Mouse (Mus musculus): ENCODE results near the gene Rps27a. TPM values are rescaled to one million over a fixed set of nuclear protein-coding genes. Genes with fewer than 3 reads are reported as not detected.
A peak's percentile ranks its signal among the peaks of the same experiment; 100 is the strongest.

Gene Rps27a
- total and polyA plus RNA-seq, 2 experiments: 58.8 to 521 TPM

DNA sequence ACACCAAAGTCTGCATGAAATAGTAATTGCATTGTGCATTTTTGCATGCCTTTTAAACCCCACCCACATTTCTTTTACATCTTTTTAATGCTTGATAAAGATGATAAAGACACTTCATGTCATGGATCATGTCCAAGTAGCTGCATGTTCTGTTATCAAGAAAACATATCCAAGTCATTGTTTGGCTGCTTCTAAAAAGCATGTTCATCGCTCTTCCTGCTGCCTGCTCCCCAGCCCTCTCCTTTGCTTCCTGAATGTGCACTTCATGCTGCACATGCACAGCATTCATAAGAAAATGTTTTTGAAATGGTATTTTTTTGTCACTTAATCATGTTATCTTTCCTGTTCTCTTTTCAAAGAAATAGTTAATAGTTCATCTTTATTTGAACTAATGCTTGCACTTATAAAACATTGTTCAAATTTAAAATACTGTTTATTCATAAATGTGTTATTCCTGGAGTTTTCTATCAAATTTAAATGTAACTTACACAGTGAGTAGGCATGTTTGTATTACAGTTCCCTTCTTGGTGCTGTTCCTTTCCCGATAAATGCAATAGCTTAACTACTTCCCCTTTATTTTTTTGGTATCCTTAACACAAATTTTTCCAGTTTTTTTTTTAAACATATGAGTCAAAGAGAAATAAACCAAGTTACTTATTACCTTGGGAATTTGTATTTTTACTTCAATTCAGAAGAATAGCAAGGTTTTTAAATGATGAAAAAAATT, 42.8 kb downstream of the Rps27a start:
- no peak for TF ChIP-seq POLR2A (IDR thresholded peaks at IDR 0.05; ENCODE audit: extremely low read depth, insufficient read depth, low read length)
- no peak for TF ChIP-seq CTCF (IDR thresholded peaks at IDR 0.05; ENCODE audit: low read depth, low read length)
- no peaks in the 10 kb centered on the region for H3K27me3 ChIP-seq (ENCODE audit: control insufficient read depth, insufficient read depth, low read length)
- H3K27ac ChIP-seq (replicated peaks; ENCODE audit: insufficient read depth, low read depth, low read length): no peak overlapping the region
- no peak for DNase-seq (ENCODE audit: extremely low read depth, low read depth, low spot score)
- no peaks in the 10 kb centered on the region for H3K4me1 ChIP-seq (ENCODE audit: control insufficient read depth, insufficient read depth, low read length)
- H3K36me3 ChIP-seq (ENCODE audit: control insufficient read depth, insufficient read depth, low read length): no peaks in the 10 kb centered on the region
- no peaks in the 10 kb centered on the region for H3K79me2 ChIP-seq (ENCODE audit: control insufficient read depth, insufficient read depth, low read length)
- WGBS: 89% methylated on average over 2 of the region's 2 CpGs
- no peak overlapping the region for H3K9ac ChIP-seq (ENCODE audit: low read depth, low read length)
- H3K4me3 ChIP-seq (ENCODE audit: insufficient read depth, low read depth, low read length): no peak overlapping the region

DNA sequence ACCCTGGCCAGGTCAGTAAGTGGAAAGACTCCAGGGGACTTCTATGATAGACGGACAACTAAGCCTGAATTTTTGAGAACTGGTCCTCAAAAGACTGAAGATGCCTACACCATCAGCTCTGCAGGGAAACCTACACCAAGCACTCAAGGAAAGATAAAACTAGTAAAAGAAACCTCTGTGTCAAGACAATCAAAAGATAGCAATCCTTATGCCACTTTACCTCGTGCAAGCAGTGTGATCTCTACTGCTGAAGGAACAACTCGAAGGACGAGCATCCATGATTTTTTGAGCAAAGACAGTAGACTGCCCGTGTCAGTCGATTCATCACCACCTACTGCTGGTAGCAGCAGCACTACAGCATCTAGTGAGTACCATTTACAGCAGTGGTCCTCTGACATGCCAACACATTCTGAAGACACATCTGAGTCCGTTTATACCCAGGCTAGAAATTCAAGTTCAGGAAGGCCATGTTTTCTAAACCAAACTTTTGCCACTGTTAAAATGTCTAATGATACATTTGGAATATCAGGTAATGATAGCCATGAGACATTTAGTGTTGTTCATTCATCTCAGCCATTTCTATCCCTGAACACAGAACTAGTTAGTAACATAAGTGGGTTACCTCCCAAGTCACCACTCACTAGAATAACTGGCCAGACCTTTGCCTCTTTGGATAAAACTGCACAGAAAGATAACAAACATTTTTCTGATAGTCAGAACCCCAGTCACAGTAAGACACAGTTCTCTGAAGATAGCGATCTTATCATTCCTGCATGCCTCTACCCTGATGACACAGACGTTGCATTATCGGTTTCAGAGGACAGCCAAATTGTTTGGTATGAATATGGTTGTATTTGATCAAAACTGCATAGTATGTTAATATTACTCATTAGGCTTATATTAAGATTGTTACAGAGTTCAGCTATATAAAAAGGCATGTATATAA, 43.7 kb downstream of the Rps27a start:
- Histone ChIP-seq H3K4me1 (ENCODE audit: control insufficient read depth, insufficient read depth, low read length) (no peaks in the 10 kb centered on the region), H3K27ac (replicated peaks; ENCODE audit: insufficient read depth, low read depth, low read length) (no peak overlapping the region), H3K9ac (ENCODE audit: low read depth, low read length) (no peak overlapping the region), H3K4me3 (ENCODE audit: insufficient read depth, low read depth, low read length) (no peak overlapping the region), H3K36me3 (ENCODE audit: control insufficient read depth, insufficient read depth, low read length) (no peaks in the 10 kb centered on the region), H3K79me2 (ENCODE audit: control insufficient read depth, insufficient read depth, low read length) (no peaks in the 10 kb centered on the region), H3K27me3 (ENCODE audit: control insufficient read depth, insufficient read depth, low read length) (no peaks in the 10 kb centered on the region)
- no peak for TF ChIP-seq POLR2A (IDR thresholded peaks at IDR 0.05; ENCODE audit: extremely low read depth, insufficient read depth, low read length)
- no peak for TF ChIP-seq CTCF (IDR thresholded peaks at IDR 0.05; ENCODE audit: low read depth, low read length)
- 90% methylated on average over 10 of the region's 10 CpGs for WGBS
- no peak for DNase-seq (ENCODE audit: extremely low read depth, low read depth, low spot score)

DNA sequence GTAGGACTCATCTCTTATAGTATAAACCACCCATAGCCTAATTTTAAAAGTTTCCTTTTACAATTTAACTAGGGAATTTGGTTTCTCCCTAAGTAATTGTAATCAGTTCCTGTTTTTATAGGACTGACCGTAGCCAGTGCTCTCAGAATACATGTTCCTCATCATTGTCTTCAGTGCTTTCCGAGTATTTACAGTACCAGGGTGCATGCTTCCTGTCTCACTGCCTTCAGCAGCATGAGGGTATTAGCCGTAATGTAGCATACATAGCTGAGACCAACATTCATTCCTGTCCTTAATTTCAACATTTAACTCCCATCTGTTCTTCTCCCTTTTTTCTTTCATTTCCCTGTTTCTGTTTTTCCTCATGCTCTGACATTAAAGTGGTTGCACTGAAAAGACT, 50.9 kb downstream of the Rps27a start:
- peak; percentile 19 for DNase-seq (ENCODE audit: extremely low read depth, low read depth, low spot score)
- no peaks in the 10 kb centered on the region for H3K27me3 ChIP-seq (ENCODE audit: control insufficient read depth, insufficient read depth, low read length)
- TF ChIP-seq CTCF (IDR thresholded peaks at IDR 0.05; ENCODE audit: low read depth, low read length) (no peak), POLR2A (IDR thresholded peaks at IDR 0.05; ENCODE audit: extremely low read depth, insufficient read depth, low read length) (no peak)
- no peak overlapping the region for H3K9ac ChIP-seq (ENCODE audit: low read depth, low read length)
- H3K4me3 ChIP-seq (ENCODE audit: insufficient read depth, low read depth, low read length): no peak overlapping the region
- WGBS: 82% methylated on average over 3 of the region's 3 CpGs
- H3K36me3 ChIP-seq (ENCODE audit: control insufficient read depth, insufficient read depth, low read length): no peaks in the 10 kb centered on the region
- H3K4me1 ChIP-seq (ENCODE audit: control insufficient read depth, insufficient read depth, low read length): no peaks in the 10 kb centered on the region
- no peaks in the 10 kb centered on the region for H3K79me2 ChIP-seq (ENCODE audit: control insufficient read depth, insufficient read depth, low read length)
- no peak overlapping the region for H3K27ac ChIP-seq (replicated peaks; ENCODE audit: insufficient read depth, low read depth, low read length)

Other genes with a start within 250 kb of the Rps27a start
- 1.7 and 1.8 TPM in 2 replicates for gene Ccdc88a, start 174.5 kb downstream of the Rps27a start, total RNA-seq (2014; rRNA removed)
- 0.09 and 0.10 TPM in 2 replicates for gene Ccdc88a, start 174.5 kb downstream of the Rps27a start, polyA plus RNA-seq (2012; rRNA removed)
- gene Prorsd1, start 33.1 kb downstream of the Rps27a start, total RNA-seq (2014; rRNA removed): 14.6 and 15.8 TPM in 2 replicates
- 3.5 and 4.1 TPM in 2 replicates for gene Prorsd1, start 33.1 kb downstream of the Rps27a start, polyA plus RNA-seq (2012; rRNA removed)
- 23.4 and 26.2 TPM in 2 replicates for gene Mtif2, start 21.7 kb downstream of the Rps27a start, total RNA-seq (2014; rRNA removed)
- 8.3 and 12.7 TPM in 2 replicates for gene Mtif2, start 21.7 kb downstream of the Rps27a start, polyA plus RNA-seq (2012; rRNA removed)
- 0.28 TPM in 1 of 2 replicates, not detected in the other for gene Clhc1, start 159 bp downstream of the Rps27a start, total RNA-seq (2014; rRNA removed)
- not detected in 2 replicates for gene Clhc1, start 159 bp downstream of the Rps27a start, polyA plus RNA-seq (2012; rRNA removed)
- gene Rtn4, start 144.8 kb upstream of the Rps27a start, total RNA-seq (2014; rRNA removed): 110 and 156 TPM in 2 replicates
- 38.7 and 45.3 TPM in 2 replicates for gene Rtn4, start 144.8 kb upstream of the Rps27a start, polyA plus RNA-seq (2012; rRNA removed)